In genomic region chr4:129575171-129575844, GRCm38 (mm10) we compare ENCODE assay signal across 9 mouse cellular contexts. TPM values are rescaled to one million over a fixed set of nuclear protein-coding genes. Genes with fewer than 3 reads are reported as not detected.
DNase-seq lines count a peak whose midpoint lies in the region; ATAC-seq and TF ChIP-seq lines count a peak whose summit lies in the region.
"Had no signal": no experiment of that assay in that cellular context is flagged by ENCODE, and none has a peak within 500 bp of the region (broad histone marks: within the 10 kb centered on the region; RNA-seq: fewer than 3 reads in every experiment).

No protein-coding gene starts in this region.

- TF ChIP-seq CTCF in lung, adult 2 months (IDR thresholded peaks at IDR 0.05; ENCODE audit: insufficient read depth, low read length), result no peak
- no peak for TF ChIP-seq CTCF in lung, postnatal 0 days (IDR thresholded peaks at IDR 0.05)

- no peak overlapping the region for H3K27ac ChIP-seq in intestine, embryonic 15.5 days
- no peak overlapping the region for H3K27ac ChIP-seq in lung, postnatal 0 days (ENCODE audit: low read length)
- H3K27ac ChIP-seq: hindbrain, embryonic 15.5 days had no signal

- H3K9ac ChIP-seq in intestine, embryonic 15.5 days, result no peak overlapping the region
- no peak overlapping the region for H3K9ac ChIP-seq in lung, postnatal 0 days (replicated peaks; ENCODE audit: low read depth)
- H3K9ac ChIP-seq: hindbrain, embryonic 15.5 days had no signal

- H3K4me2 ChIP-seq in intestine, embryonic 15.5 days (replicated peaks), result no peak overlapping the region
- no peak overlapping the region for H3K4me2 ChIP-seq in lung, postnatal 0 days (replicated peaks; ENCODE audit: low read depth, low read length)
- H3K4me2 ChIP-seq: hindbrain, embryonic 15.5 days had no signal

- H3K4me3 ChIP-seq in lung, adult 2 months (replicated peaks; ENCODE audit: extremely low read depth, low read depth, low read length), result no peak overlapping the region
- no peak overlapping the region for H3K4me3 ChIP-seq in intestine, embryonic 15.5 days (replicated peaks)
- no peak overlapping the region for H3K4me3 ChIP-seq in lung, postnatal 0 days (ENCODE audit: low read depth, low read length)
- H3K4me3 ChIP-seq: hindbrain, embryonic 15.5 days had no signal

- no peak for TF ChIP-seq POLR2A in lung, adult 2 months (IDR thresholded peaks at IDR 0.05; ENCODE audit: borderline replicate concordance, extremely low read depth, low read depth, low read length)

- peaks cover 10% of the 10 kb centered on the region; the same call in 1 of the 2 replicates for H3K4me1 ChIP-seq in lung, adult 2 months (ENCODE audit: control insufficient read depth, insufficient read depth, low read length)
- 0 out of 2 replicates have a peak, but pooled peaks cover 3% of the 10 kb centered on the region for H3K4me1 ChIP-seq in intestine, embryonic 15.5 days (replicated peaks)
- no peaks in the 10 kb centered on the region for H3K4me1 ChIP-seq in lung, postnatal 0 days (ENCODE audit: insufficient read depth, low read depth, low read length)

- H3K36me3 ChIP-seq in intestine, embryonic 15.5 days, result no peaks in the 10 kb centered on the region
- H3K36me3 ChIP-seq in lung, postnatal 0 days (ENCODE audit: insufficient read depth, low read length), result no peaks in the 10 kb centered on the region
- H3K36me3 ChIP-seq: hindbrain, embryonic 15.5 days had no signal

- no peaks in the 10 kb centered on the region for H3K9me3 ChIP-seq in intestine, embryonic 15.5 days
- no peaks in the 10 kb centered on the region for H3K9me3 ChIP-seq in lung, postnatal 0 days (ENCODE audit: low read length)
- H3K9me3 ChIP-seq: hindbrain, embryonic 15.5 days had no signal

- no peak for TF ChIP-seq EP300 in lung, postnatal 0 days (IDR thresholded peaks at IDR 0.05)

- no peaks in the 10 kb centered on the region for H3K27me3 ChIP-seq in intestine, embryonic 15.5 days (replicated peaks)
- H3K27me3 ChIP-seq in lung, postnatal 0 days (replicated peaks; ENCODE audit: insufficient read depth, low read length), result no peaks in the 10 kb centered on the region
- H3K27me3 ChIP-seq: hindbrain, embryonic 15.5 days had no signal

- WGBS in lung, adult 2 months, result 26% methylated on average over 8 of the region's 8 CpGs
- 46% methylated on average over 7 of the region's 8 CpGs for WGBS in intestine, embryonic 15.5 days
- 42% methylated on average over 6 of the region's 8 CpGs for WGBS in lung, postnatal 0 days

- peak; percentile 17; the same call in 1 of the 2 replicates for ATAC-seq in intestine, embryonic 15.5 days
- ATAC-seq in lung, postnatal 0 days, result peak; percentile 36; the same call in 1 of the 2 replicates

- DNase-seq in lung, adult 18-20 months, result peak; percentile 26 to 45
- no peak for DNase-seq in lung, adult 2 months
- DNase-seq in lung, postnatal 0 days (ENCODE audit: low spot score), result peak; percentile 39
- peak; percentile 91 to 95 for DNase-seq in thymus, postnatal 36 days
- no peak for DNase-seq in MN1 (ENCODE audit: low spot score)
- no peak for DNase-seq in left cerebral cortex, adult 18-20 months (ENCODE audit: low spot score in 2 of 2)
- DNase-seq in layer of hippocampus, adult 18-20 months (ENCODE audit: low spot score in 2 of 2), result no peak

RNA-seq across cellular contexts. Expression of gene Lck, which starts 1.9 kb away (rescaled TPM):
- 7.9 and 11.8 TPM in 2 replicates for polyA plus RNA-seq in lung, adult 2 months (2012; rRNA removed)
- 7.6 and 9.7 TPM in 2 replicates for polyA plus RNA-seq in intestine, embryonic 15.5 days (2015; fragmentation: Nextera tagmentation; extraction: Ambion mirVana)
- polyA plus RNA-seq in lung, postnatal 0 days (2015; fragmentation: Nextera tagmentation; extraction: Ambion mirVana), result 2.5 TPM in 2 replicates
- 1 to 10 TPM; 1.2 to 4.4 TPM for total RNA-seq in left cerebral cortex, adult 18-20 months (2021)
- total RNA-seq in layer of hippocampus, adult 18-20 months (2021), result 1 to 10 TPM; 3.4 to 3.9 TPM

RNA-seq across cellular contexts. Expression of gene Fam167b, which starts 3.0 kb away (rescaled TPM):
- 1.9 and 2.7 TPM in 2 replicates for polyA plus RNA-seq in lung, adult 2 months (2012; rRNA removed)
- 3.0 and 3.3 TPM in 2 replicates for polyA plus RNA-seq in intestine, embryonic 15.5 days (2015; fragmentation: Nextera tagmentation; extraction: Ambion mirVana)
- polyA plus RNA-seq in lung, postnatal 0 days (2015; fragmentation: Nextera tagmentation; extraction: Ambion mirVana), result 3.2 and 4.5 TPM in 2 replicates
- total RNA-seq in left cerebral cortex, adult 18-20 months (2021), result under 1 TPM in 1 of 2 experiments, not detected in 1; 0.46 TPM
- under 1 TPM; 0.51 to 0.74 TPM for total RNA-seq in layer of hippocampus, adult 18-20 months (2021)

RNA-seq across cellular contexts. Expression of gene Eif3i, which starts 25.1 kb away (rescaled TPM):
- 148 and 197 TPM in 2 replicates for polyA plus RNA-seq in lung, adult 2 months (2012; rRNA removed)
- polyA plus RNA-seq in intestine, embryonic 15.5 days (2015; fragmentation: Nextera tagmentation; extraction: Ambion mirVana), result 270 and 281 TPM in 2 replicates
- polyA plus RNA-seq in lung, postnatal 0 days (2015; fragmentation: Nextera tagmentation; extraction: Ambion mirVana), result 140 and 161 TPM in 2 replicates
- 100 to 1,000 TPM; 124 to 128 TPM for total RNA-seq in left cerebral cortex, adult 18-20 months (2021)
- 100 to 1,000 TPM; 127 to 131 TPM for total RNA-seq in layer of hippocampus, adult 18-20 months (2021)

RNA-seq across cellular contexts. Expression of gene Tmem234, which starts 25.2 kb away (rescaled TPM):
- polyA plus RNA-seq in lung, adult 2 months (2012; rRNA removed), result 136 and 158 TPM in 2 replicates
- polyA plus RNA-seq in intestine, embryonic 15.5 days (2015; fragmentation: Nextera tagmentation; extraction: Ambion mirVana), result 170 and 198 TPM in 2 replicates
- polyA plus RNA-seq in lung, postnatal 0 days (2015; fragmentation: Nextera tagmentation; extraction: Ambion mirVana), result 186 and 192 TPM in 2 replicates
- total RNA-seq in left cerebral cortex, adult 18-20 months (2021), result 10 to 100 TPM; 89.2 to 90.1 TPM
- total RNA-seq in layer of hippocampus, adult 18-20 months (2021), result 10 to 100 TPM; 73.7 to 79.8 TPM

RNA-seq across cellular contexts. Expression of gene Hdac1, which starts 32.8 kb away (rescaled TPM):
- 35.3 and 64.8 TPM in 2 replicates for polyA plus RNA-seq in lung, adult 2 months (2012; rRNA removed)
- 200 and 203 TPM in 2 replicates for polyA plus RNA-seq in intestine, embryonic 15.5 days (2015; fragmentation: Nextera tagmentation; extraction: Ambion mirVana)
- polyA plus RNA-seq in lung, postnatal 0 days (2015; fragmentation: Nextera tagmentation; extraction: Ambion mirVana), result 101 and 110 TPM in 2 replicates
- 10 to 100 TPM; 21.5 to 22.7 TPM for total RNA-seq in left cerebral cortex, adult 18-20 months (2021)
- total RNA-seq in layer of hippocampus, adult 18-20 months (2021), result 10 to 100 TPM; 36.9 to 43.0 TPM

Comparison
In these comparisons a context has a peak if more than half of its experiments do, and no peak if none do; other contexts are left out.
1. DNase-seq: peak in lung, adult 18-20 months (2 of 2), lung, postnatal 0 days (single experiment) and thymus, postnatal 36 days (2 of 2); none in lung, adult 2 months (single experiment), MN1 (single experiment), left cerebral cortex, adult 18-20 months (0 of 2) and layer of hippocampus, adult 18-20 months (0 of 2).